Mouse (Mus musculus) spleen, adult 18-20 months (tissue): ENCODE data around the gene Wnt6.
"Not testable (repeated sequence)": the region's sequence is repeated elsewhere in the genome, so short reads cannot be mapped to it uniquely, and the experiment has no call there.

ENCODE experiments used
- DNase-seq, 2 experiments: peaks; one replicate each; pipeline ENCODE4 v3.0.0; 2022; ENCODE audit warnings: mixed read lengths in 2 of 2

Wnt6 gene

GRCm38 (mm10) chr1:74807551-74808071 is 35.9 kb downstream of the Wnt6 start:
- DNase-seq, result no peak

DNA sequence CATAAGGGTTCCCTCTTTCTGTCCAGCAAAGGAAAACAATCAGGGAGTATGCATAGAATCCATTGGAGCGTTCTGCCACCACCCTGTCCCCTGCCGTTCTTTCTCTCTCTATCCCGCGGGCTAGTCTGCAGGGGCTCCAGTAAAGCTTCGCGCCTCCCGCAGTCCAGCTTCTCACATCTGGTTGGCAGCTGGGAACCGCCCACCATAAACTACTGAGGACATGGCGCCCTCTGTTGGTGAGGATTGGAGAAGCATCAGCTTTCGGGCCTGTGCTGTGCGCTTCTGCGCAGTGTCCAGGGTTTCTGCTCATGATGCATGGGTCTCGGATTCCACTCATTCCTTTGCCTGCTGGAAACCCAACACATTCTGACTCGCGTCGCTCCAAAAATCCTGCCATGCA is 36.4 kb downstream of the Wnt6 start:
- peak; percentile 75 to 91 for DNase-seq

DNA sequence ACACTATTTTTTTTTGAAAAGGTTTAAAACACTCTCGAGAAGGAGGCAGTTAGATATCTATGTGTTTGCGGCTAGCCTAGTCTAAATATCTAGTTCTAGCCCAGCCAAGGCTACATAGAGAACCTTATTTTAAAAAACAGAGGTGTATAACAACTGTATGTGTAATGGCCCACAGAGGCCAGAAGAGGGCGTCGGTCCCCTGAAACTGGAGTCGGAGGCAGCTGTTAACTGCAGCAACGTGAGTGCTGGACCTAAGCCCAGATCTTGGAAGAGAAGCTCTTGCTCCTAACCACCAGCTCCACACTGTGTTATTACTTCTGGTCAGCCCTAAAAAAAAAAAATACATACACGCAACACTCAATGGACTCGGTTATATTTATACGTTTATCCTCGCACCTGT is 37.3 kb downstream of the Wnt6 start:
- no peak for DNase-seq

DNA sequence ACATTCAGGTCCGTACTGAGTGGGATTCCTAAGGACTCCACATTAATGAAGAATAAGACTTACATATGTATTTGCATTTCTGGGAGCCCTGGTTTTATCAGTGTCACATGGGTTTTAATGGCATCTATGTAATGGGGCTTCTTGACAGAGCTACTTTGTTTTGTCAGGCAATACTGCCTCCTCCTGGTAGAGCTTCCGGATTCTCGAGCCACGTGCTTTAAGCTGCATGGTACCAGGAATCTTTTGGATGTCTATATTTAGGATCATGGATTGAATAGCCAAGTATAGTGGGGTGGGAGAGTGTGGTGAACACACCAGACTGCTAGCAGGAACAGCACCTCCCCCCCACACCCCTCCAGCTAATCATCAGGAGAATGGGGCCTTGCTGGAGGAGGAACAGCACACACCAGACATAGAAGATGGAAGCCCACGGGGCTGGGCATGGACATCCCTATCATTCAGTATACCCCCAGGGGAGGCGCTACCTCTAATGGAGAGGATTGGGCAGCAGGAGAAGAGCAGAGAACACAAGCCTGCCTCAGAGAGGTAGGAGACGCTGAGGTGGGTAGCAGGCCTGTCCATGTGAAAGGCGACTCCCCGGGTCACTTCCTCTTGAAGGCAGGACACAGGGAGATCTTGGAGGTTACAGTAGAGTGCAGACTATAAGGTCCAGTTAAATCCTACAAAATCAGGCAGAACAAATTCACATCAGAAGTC is 43.4 kb downstream of the Wnt6 start:
- DNase-seq, result no peak

DNA sequence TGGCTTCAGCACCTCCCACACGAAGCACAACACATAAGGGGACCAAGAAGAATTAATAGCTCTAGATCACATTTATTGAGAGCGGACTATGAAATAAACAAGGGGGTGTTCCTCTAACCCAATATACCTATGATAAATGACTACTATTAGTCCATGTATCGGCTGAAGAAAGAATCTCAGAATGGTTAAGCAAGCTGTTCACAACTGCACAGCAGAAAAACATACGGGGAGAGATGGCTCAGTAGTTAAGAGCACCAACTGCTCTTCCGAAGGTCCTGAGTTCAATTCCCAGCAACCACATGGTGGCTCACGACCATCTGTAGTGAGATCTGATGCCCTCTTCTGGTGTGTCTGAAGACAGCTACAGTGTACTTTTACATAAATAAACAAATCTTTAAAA is 44.3 kb downstream of the Wnt6 start:
- not testable (repeated sequence) for DNase-seq

GRCm38 (mm10) chr1:74816612-74817199 is 45.0 kb downstream of the Wnt6 start:
- peak; percentile 81 to 83 for DNase-seq

DNA sequence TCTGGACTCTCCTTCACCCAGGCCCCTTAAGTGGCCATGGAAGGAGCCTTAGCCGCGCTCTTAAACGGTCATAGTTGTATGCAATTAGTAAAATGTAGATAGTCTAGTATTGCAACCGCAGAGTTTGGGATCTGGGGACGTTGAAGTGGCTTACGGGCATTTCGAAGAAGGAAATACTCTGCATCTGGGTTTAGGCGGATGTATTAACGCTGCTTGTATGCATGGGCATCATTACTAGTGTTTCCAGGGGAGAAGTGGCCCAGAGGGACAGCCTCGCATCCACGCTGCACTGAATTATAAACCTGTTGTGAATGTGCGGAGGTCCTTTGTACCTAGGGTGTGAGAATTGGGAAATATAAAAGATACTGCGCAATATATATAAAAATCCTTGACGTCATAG is 45.5 kb downstream of the Wnt6 start:
- DNase-seq, result no peak

- DNase-seq, result no peak
These were observed 46.8 kb downstream of the Wnt6 start for GRCm38 (mm10) chr1:74818509-74818908.

GRCm38 (mm10) chr1:74823598-74823997 is 51.9 kb downstream of the Wnt6 start:
- DNase-seq, result not testable (repeated sequence)

- DNase-seq, result no peak
These were observed 53.0 kb downstream of the Wnt6 start for GRCm38 (mm10) chr1:74824518-74825302.

DNA sequence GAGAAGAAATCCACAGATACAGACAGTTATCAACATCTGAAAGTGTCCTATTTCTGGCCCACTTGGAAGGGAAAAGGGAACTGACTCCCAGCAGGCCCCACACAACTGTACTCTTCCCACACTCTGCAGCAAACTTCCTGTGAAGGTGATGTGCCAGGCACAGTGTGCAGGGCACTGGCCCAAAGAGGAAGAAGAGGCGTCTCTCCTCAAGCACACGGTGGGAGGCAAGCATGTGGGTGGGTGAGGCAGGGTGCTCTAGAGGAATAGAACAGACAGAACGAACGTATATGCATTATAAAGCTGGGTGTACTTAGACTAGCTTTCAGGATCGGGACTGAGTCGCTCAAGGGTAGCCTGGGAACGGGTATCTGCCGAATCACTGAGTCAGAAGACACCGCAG is 58.4 kb downstream of the Wnt6 start:
- no peak for DNase-seq

DNA sequence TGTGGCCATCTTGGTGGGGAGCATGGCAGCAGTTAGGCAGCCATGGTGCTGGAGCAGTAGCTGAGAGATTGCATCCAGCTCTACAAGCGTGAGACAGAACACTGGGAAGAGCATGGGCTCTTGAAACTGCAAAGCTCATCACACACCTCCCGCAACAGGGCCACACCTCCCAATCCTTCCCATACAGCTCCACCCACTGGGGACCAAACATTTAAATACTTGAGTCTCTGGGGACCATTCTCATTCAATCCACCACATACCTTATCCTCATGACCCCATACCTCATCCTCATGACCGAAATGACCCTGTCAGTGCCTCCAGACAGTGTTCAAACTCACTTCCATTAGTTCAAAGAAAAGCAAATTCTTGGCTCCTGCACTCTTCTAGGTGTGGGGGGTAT is 61.6 kb downstream of the Wnt6 start:
- no peak for DNase-seq
